Mouse (Mus musculus) embryonic fibroblast, embryonic 13.5 days (primary cell): Measurements from ENCODE around the gene Eps8.

Source experiments
- CTCF ChIP-seq: IDR thresholded peaks from 2 replicates; pipeline ENCODE4 v1.5.1; 2011; ENCODE audit warnings: mild to moderate bottlenecking, control low read depth, low read length, moderate library complexity, borderline replicate concordance; ENCODE audit not compliant: insufficient read depth
- POLR2A ChIP-seq: IDR thresholded peaks from 2 replicates; pipeline ENCODE4 v1.6.1; 2011; ENCODE audit warnings: low read depth, mild to moderate bottlenecking, control low read depth, low read length, moderate library complexity

GRCm38 (mm10) chr6:137613903-137614302 lies 40.8 kb downstream of the Eps8 start:
- TF ChIP-seq POLR2A (no peak), CTCF (no peak)
